Mouse (Mus musculus) kidney, adult 10 weeks (tissue): ENCODE measurements around the gene Dhx29. TPM values are rescaled to one million over a fixed set of nuclear protein-coding genes. Genes with fewer than 3 reads are reported as not detected.

Experiments used
- polyA plus RNA-seq: library from polyadenylated mRNA; stranded (reverse); fragments of 350-450 nt; fragmentation: Illumina TruSeq; extraction: RNeasy Lipid Tissue Mini Kit (QIAGEN cat#74804); gene quantifications from one replicate; pipeline ENCODE4 v1.2.3, GENCODE M21; 2014; ENCODE audit warnings: low read depth, low replicate concordance

The Dhx29 gene
- 31.1 TPM for polyA plus RNA-seq

GRCm38 (mm10) chr13:112927287-112928001 is at the start of gene Dhx29, which contains the start of gene Mtrex:
Dhx29 (plus strand) TSS chr13:112927454.
Mtrex (minus strand) TSS chr13:112927398.

DNA sequence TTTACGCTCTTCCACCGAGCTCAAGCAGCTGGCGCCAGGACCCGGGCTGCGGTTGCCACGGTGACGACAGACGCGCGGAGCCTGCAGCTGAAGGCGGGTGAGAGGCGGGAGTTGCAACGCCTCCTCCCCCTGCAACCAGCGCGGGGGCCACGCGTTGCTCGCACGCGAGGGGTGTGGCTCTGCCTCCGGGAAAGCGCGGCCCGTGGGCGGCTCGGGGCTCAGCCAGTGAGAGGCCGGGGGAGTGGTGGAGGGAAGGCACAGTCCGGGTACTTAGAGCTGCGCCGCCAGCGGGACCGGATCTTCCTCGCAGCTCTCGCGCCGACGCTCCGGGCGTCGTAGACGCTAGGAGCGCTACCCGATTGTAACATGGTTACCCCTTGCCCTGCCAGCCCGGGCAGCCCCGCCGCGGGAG is 60.3 kb downstream of the Dhx29 start, which contains the start of gene Ccno:
Gene Ccno, plus strand, starts transcription at position 271 of the 412 bp plus-strand sequence.

DNA sequence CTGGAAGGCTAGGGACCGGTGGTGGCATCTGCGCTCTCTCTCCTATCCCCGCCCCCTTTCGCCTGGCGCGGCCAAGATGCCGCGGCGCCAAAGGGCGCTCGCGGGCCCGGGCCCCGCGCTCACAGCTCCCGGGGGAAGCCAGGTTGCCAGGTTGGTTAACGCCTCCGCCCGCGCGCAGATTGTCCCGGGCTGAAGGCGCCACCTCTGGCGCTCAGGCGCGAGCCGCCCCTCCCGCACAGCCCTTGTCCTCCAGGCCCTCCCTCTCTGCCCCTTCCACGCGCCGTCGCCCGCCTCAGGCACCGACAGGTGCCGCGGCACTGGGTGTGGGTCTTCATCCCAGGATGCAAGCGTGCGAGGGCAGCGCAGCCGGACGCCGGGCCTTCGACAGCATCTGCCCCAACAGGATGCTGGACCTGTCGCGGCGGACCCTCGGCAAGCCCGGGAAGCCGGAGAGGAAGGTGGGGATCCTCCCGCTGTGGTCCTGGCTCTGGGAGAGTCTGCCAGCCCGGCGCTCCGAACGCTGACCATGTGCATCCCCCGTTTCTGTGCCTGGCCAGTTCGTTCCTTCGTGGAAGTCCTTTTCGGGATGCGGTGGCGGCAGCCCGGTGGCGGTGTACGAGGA is 66.4 kb downstream of the Dhx29 start, which contains the start of gene Mcidas:
Gene Mcidas, plus strand, starts transcription at position 315 of the 622 bp plus-strand sequence.

Other genes with a start within 250 kb of the Dhx29 start
- 159 TPM for gene Plpp1, start 126.7 kb upstream of the Dhx29 start, polyA plus RNA-seq
- 92.1 TPM for gene Mtrex, start 56 bp upstream of the Dhx29 start, polyA plus RNA-seq
- gene Ccno, start 60.3 kb downstream of the Dhx29 start, polyA plus RNA-seq: not detected
- gene Mcidas, start 66.4 kb downstream of the Dhx29 start, polyA plus RNA-seq: not detected
- gene Cdc20b, start 107.7 kb downstream of the Dhx29 start, polyA plus RNA-seq: not detected
- gene Gpx8, start 119.0 kb downstream of the Dhx29 start, polyA plus RNA-seq: 84.7 TPM
- gene Gzma, start 173.5 kb downstream of the Dhx29 start, polyA plus RNA-seq: not detected